Mouse (Mus musculus) erythroblast, embryonic 14.5 days (primary cell): ENCODE data around the gene Slc29a3.

ENCODE experiments used
- GATA1 ChIP-seq: IDR thresholded peaks from 2 replicates; pipeline ENCODE4 v1.6.1; 2012; ENCODE audit warnings: low read length, inconsistent platforms, mixed read lengths
- TAL1 ChIP-seq: IDR thresholded peaks from 3 replicates; pipeline ENCODE4 v1.6.1; 2012; ENCODE audit warnings: low read length, inconsistent platforms, mixed read lengths

- TF ChIP-seq GATA1 (no peak), TAL1 (no peak)
These were observed 22.9 kb upstream of the Slc29a3 start for GRCm38 (mm10) chr10:60775473-60775872.
